Mouse (Mus musculus) thymus, adult 2 months (tissue): ENCODE measurements around the gene Mmp23.

Experiments
- CTCF ChIP-seq: fragments of 200-500 bp; IDR thresholded peaks from 2 replicates; pipeline ENCODE4 v1.5.1; 2012; ENCODE audit warnings: mild to moderate bottlenecking, control low read depth, low read length, moderate library complexity, borderline replicate concordance; ENCODE audit not compliant: control insufficient read depth, poor library complexity, insufficient read depth; ENCODE audit errors: extremely low read depth
- POLR2A ChIP-seq: fragments of 200-500 bp; IDR thresholded peaks from 2 replicates; pipeline ENCODE4 v1.6.1; 2012; ENCODE audit warnings: mild to moderate bottlenecking, low read length, control low read depth, moderate library complexity; ENCODE audit not compliant: control insufficient read depth, poor library complexity, insufficient read depth; ENCODE audit errors: extremely low read depth

- no peak for TF ChIP-seq CTCF
- TF ChIP-seq POLR2A: no peak
Observed at GRCm38 (mm10) chr4:155669598-155670075, 16.5 kb upstream of the Mmp23 start.
